Mouse (Mus musculus): ENCODE results near the gene Prpf8.
"Not testable (repeated sequence)": the region's sequence is repeated elsewhere in the genome, so short reads cannot be mapped to it uniquely, and the experiment has no call there.

Prpf8 gene

GRCm38 (mm10) chr11:75533314-75534015, 46.8 kb downstream of the Prpf8 start:
- no peak for DNase-seq (ENCODE audit: low read depth, low spot score)

- DNase-seq (ENCODE audit: low read depth, low spot score), result no peak
These were observed 47.8 kb downstream of the Prpf8 start for GRCm38 (mm10) chr11:75534286-75535033.

- DNase-seq (ENCODE audit: low read depth, low spot score), result no peak
These were observed 48.6 kb downstream of the Prpf8 start for GRCm38 (mm10) chr11:75535106-75535795.

- DNase-seq (ENCODE audit: low read depth, low spot score), result no peak
These were observed 49.8 kb downstream of the Prpf8 start for GRCm38 (mm10) chr11:75536255-75537024.

GRCm38 (mm10) chr11:75537025-75537414, 50.4 kb downstream of the Prpf8 start:
- no peak for DNase-seq (ENCODE audit: low read depth, low spot score)

- DNase-seq (ENCODE audit: low read depth, low spot score), result no peak
These were observed 51.0 kb downstream of the Prpf8 start for GRCm38 (mm10) chr11:75537491-75538183.

GRCm38 (mm10) chr11:75538184-75538969, 51.8 kb downstream of the Prpf8 start:
- no peak for DNase-seq (ENCODE audit: low read depth, low spot score)

- no peak for DNase-seq (ENCODE audit: low read depth, low spot score)
These were observed 52.3 kb downstream of the Prpf8 start for GRCm38 (mm10) chr11:75538970-75539299.

- DNase-seq (ENCODE audit: low read depth, low spot score), result no peak
These were observed 53.6 kb downstream of the Prpf8 start for GRCm38 (mm10) chr11:75540209-75540608.

GRCm38 (mm10) chr11:75540710-75541581, 54.3 kb downstream of the Prpf8 start:
- no peak for DNase-seq (ENCODE audit: low read depth, low spot score)

GRCm38 (mm10) chr11:75544713-75545112, 58.1 kb downstream of the Prpf8 start:
- no peak for DNase-seq (ENCODE audit: low read depth, low spot score)

GRCm38 (mm10) chr11:75546057-75546456, 59.4 kb downstream of the Prpf8 start:
- DNase-seq (ENCODE audit: low read depth, low spot score), result no peak

GRCm38 (mm10) chr11:75549658-75550111, 63.1 kb downstream of the Prpf8 start:
- no peak for DNase-seq (ENCODE audit: low read depth, low spot score)

- no peak for DNase-seq (ENCODE audit: low read depth, low spot score)
These were observed 63.8 kb downstream of the Prpf8 start for GRCm38 (mm10) chr11:75550200-75550946.

GRCm38 (mm10) chr11:75551321-75551720, 64.7 kb downstream of the Prpf8 start:
- DNase-seq (ENCODE audit: low read depth, low spot score), result no peak

GRCm38 (mm10) chr11:75551961-75552441, 65.4 kb downstream of the Prpf8 start:
- DNase-seq (ENCODE audit: low read depth, low spot score), result no peak

- no peak for DNase-seq (ENCODE audit: low read depth, low spot score)
These were observed 66.4 kb downstream of the Prpf8 start for GRCm38 (mm10) chr11:75552906-75553482.

GRCm38 (mm10) chr11:75556006-75556405, 69.4 kb downstream of the Prpf8 start:
- not testable (repeated sequence) for DNase-seq (ENCODE audit: low read depth, low spot score)
